Mouse (Mus musculus) c-Kit-positive CD71-negative TER-119-negative erythroid progenitor cells, embryonic 14.5 days (primary cell): ENCODE measurements around the gene Gm45337.
A peak's percentile ranks its signal among the peaks of the same experiment; 100 is the strongest.
"Not testable (repeated sequence)": the region's sequence is repeated elsewhere in the genome, so short reads cannot be mapped to it uniquely, and the experiment has no call there.

Experiments
- DNase-seq: peaks from one replicate; pipeline ENCODE4 v3.0.0-alpha.2; 2013; ENCODE audit warnings: low read depth

Gm45337 gene

DNA sequence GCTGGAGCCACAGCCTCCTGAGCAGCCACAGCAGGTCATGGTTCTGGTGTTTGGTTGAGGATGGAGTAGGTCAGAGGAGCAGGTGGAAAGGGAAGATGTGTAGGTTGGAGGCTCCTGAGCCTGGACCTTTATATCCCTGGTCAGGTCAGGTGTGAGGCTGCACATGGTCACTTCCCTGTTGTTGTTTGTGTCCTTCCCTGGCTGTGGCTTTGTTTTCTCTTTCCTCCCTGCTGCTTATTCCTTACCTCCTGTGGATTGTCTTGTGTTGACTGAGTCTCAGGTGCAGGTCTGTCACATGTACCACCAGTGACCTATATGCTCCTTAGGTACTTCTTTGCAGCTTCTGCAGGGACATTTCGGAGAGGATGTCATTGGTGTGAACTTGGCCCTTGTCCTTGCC is at the start of gene Gm45337:
Gm45337 (minus strand) TSS at position 101 of the 400 bp plus-strand sequence.
- no peak for DNase-seq

DNA sequence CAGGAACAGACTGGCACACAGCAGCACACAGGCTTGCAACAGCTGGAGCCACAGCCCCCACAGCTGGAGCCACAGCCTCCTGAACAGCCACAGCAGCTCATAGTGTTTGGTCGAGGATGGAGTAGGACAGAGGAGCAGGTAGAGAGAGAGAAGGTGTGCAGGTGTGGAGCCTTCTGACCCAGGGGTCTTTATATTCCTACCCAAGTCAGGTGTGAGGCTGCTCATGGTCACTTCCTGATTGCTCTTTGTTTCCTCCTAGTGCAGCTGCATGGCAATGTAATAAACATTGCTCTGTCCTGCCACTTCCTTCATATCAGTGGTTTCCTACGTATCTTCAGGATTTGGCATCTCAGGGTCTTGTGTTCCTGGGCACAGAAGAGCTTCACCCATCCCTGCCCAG is 45.9 kb upstream of the Gm45337 start, which contains the start of gene Gm10153:
Gm10153 (minus strand) TSS at position 101 of the 400 bp plus-strand sequence.
- no peak for DNase-seq

DNA sequence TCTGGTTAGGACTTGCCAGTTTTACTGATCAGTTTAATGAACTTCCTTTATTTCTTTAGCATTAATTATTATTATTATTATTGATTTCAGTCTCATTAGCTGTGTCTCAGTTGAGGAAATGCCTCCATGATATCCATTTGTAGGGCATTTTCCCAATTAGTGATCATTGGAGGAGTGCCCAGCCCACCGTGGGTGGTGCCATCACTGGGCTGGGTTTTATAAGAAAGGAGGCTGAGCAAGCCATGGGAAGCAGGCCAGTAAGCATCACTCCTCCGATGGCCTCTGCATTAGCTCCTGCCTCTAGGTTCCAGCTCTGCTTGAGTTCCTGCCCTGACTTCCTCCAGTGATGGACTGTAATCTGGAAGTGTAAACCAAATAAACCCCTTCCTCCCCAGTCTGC is 43.7 kb upstream of the Gm45337 start:
- DNase-seq, result no peak

DNA sequence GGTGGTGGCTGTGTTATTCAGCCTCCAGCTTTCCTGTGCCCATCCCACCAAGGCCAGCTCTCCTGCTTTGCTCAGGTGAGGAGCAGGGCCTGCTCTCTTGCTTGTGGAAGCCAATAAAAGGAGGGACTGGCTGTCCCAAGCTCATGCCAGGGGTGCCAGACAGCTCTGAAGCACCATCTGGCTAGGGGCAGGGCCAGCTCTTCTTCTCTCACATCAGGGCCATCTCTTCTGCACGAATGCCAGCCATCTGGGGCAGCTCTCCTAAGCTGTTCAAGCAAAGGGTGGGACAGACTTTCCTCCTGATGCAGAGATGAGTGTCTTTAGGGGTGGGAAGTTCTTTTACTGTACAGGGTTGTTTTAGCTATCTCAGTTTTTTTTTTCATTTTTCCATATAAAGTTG is 36.6 kb upstream of the Gm45337 start:
- no peak for DNase-seq

DNA sequence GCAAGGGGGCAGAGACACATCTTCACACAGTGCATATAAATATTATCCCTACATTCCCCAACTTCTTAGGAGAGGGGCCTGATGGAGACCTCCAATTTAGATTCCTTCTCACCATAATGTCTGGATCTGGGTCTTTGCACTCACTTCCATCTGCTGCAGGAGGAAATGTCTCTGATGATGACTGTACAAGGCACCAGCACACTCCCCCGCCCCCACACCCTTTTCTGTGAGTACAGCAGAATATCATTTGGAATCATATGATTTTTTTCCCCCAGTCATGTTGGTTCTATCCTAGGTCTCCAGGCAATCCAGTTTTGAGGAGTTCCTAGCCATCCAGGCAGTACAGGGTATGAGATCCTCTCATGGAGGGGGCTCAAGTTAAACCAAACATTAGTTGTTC is 34.3 kb upstream of the Gm45337 start:
- DNase-seq, result no peak

DNA sequence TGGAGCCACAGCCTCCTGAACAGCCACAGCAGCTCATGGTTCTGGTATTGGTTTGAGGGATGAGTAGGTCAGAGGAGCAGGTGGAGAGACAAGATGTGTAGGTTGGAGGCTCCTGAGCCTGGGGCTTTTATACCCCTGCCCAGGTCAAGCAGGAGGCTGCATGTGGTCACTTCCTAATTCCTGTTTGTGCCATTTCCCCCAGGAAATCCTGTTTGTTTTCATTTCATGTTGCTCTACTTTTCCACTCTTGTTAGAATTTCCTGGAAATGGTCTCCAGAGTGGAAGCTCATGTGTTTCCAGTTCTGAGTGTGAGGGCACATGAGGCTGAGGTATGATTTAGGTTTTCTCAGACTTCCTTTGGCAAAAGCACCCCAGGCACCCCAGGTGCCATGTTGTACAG is 31.5 kb upstream of the Gm45337 start, which contains the start of gene Krtap5-2:
Krtap5-2 (minus strand) TSS at position 101 of the 400 bp plus-strand sequence.
- DNase-seq, result not testable (repeated sequence)

DNA sequence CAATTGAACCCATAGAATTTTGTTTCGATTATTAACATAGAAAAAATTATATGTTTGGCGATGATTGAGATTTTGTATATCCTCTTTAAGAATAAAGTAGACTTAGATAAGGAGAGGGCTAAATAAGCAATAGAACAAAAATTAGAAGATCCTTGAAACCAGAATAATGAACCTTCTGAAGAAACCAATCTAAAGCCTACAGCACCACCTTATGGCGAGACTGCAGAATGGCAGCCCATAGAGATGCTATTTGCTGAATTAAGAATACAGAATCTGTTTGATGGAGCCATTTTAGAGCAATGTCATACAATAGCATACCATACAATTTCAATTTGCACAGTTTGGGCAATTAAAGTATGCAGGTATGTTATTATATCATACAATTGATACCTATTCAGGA is 25.4 kb upstream of the Gm45337 start:
- DNase-seq, result peak; percentile 23

DNA sequence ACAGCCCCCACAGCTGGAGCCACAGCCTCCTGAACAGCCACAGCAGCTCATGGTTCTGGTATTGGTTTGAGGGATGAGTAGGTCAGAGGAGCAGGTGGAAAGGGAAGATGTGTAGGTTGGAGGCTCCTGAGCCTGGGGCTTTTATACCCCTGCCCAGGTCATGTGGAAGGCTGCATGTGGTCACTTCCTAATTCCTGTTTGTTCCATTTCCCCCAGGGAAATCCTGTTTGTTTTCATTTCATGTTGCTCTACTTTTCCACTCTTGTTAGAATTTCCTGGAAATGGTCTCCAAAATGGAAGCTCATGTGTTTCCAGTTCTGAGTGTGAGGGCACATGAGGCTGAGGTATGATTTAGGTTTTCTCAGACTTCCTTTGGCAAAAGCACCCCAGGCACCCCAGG is 21.2 kb upstream of the Gm45337 start, which contains the start of gene Gm4553:
Gm4553 (minus strand) TSS at position 101 of the 400 bp plus-strand sequence.
- DNase-seq, result not testable (repeated sequence)

DNA sequence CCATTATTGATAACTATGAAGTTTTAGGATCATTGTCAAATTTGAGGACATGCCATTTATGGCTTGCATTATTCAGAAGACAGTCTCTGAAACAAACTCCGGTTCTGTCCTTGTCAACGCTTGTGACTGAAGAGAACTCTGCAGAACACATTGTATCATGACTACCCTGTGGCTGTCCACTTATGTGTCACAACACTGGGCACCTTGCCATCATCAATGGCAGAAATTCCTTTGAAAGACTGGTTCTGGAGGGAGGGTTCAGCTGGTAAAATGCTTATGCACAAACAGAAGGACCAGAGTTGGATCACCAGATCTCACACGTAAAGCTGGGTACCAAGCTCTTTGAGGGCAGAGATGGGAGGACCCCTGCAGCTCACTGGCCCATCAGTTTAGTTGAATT is 15.0 kb upstream of the Gm45337 start:
- DNase-seq, result no peak

DNA sequence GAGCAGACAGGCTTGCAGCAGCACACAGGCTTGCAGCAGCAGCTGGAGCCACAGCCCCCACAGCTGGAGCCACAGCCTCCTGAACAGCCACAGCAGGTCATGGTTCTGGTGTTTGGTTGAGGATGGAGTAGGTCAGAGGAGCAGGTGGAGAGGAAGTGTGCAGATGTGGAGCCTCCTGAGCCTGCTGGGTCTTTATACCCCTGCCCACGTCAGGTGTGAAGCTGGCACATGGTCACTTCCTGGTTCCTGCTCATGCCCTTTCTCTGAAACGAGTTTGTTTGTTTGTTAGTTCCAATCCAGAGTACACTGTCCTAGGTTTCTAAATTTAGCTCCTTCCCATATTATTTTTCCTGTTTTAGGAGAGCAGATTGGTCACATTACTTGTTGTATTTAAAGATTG is 12.6 kb upstream of the Gm45337 start, which contains the start of gene Gm29735:
Gm29735 (minus strand) TSS at position 101 of the 400 bp plus-strand sequence.
- DNase-seq, result not testable (repeated sequence)

DNA sequence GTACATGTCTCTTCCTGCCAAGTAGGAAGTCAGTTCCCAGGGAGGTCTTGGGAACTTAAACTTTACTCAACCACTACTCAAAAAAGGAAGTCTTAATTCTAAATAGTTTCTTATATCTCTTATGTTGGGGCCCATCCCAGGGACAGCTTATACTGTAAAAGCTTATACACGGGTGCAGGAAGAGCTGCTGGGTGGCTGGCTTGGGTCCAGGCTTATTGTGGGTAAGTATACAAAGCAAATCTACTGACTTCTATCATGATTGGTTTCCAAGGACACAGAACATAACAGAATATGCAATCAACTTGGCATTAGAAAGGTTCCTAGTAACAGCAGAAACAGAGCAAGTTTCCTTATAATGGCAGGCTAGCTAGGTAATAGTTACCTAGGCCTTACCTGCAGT is 10.9 kb upstream of the Gm45337 start:
- DNase-seq, result no peak

DNA sequence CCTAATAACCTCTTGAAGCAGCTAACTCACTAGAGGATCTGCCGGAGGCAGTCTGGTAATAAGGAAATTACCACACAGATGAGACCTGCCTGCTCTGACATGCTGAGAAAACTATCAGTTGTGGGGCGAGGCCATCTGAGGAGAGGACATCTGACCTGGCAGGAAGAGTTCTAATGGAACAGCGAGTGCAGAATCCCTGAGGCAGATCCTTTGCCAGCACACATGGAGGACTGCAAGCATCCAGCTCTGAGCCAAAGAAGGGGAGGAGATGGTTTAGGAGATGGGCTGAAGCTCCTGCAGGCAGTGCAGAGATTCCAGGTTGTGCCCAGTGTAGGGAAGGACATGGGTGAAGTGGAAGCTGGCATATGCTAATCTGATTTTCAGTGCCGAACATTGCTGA is 7.8 kb upstream of the Gm45337 start:
- no peak for DNase-seq

DNA sequence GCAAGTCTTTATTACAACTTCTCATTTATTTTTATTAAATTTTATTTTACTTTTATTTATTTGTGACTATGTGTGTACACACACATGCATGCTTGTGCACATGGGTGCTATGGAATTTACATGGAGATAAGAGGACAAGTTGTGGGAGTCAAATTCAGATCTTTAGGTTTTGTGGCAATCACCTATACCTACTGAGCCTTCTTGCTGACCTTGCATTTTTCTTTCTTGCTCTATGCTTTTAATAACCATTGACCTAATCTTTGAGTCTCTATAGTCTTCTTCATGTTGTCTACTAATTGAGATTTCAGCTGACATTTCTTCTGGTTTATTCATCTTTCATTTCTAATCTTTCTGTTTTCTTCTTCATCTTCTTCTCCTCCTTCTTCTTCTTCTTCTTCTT is 4.2 kb upstream of the Gm45337 start:
- DNase-seq, result no peak

DNA sequence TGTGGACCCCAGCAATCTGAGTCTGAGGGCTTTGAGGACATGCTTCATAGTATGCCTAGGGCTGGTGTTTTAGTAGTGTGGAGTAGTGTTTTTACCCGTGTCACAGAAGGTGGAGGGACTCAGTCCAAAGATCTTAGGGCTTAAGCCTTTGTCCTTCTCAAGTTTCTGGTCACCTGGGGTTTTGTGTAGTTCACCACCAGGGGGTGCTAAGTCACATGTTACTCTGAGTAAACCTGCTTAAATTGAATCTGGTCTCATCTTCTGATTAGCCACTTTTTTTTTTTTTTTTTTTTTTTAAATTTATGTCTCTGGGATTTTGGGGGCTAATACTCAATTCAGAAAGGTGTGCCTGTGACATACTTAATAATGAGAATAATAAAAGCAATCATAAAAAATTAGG is 1.6 kb upstream of the Gm45337 start:
- peak; percentile 38 for DNase-seq

DNA sequence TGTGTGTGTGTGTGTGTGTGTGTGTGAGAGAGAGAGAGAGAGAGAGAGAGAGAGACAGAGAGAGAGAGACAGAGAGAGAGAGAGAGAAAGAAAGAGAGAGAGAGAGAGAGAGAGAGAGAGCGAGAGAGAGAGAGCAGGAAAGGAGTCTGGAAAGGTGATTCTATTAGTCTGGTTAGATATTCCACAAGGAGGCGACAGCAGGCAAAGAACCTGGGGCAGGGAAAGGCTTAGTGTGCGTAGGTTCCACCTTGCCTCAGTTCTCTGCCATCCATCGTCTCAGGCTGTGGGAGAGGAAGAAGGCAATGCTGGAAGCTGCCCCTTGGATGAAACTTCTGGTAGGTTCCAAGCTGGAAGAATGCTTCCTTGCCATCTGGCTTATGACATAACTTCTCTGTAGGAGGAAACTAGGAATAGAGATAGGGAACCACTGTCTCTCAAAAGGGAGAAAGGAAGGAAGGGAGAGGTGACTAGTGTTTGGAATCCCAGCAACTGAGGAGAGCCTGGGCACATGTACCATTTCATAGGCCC is 1.1 kb upstream of the Gm45337 start:
- no peak for DNase-seq

DNA sequence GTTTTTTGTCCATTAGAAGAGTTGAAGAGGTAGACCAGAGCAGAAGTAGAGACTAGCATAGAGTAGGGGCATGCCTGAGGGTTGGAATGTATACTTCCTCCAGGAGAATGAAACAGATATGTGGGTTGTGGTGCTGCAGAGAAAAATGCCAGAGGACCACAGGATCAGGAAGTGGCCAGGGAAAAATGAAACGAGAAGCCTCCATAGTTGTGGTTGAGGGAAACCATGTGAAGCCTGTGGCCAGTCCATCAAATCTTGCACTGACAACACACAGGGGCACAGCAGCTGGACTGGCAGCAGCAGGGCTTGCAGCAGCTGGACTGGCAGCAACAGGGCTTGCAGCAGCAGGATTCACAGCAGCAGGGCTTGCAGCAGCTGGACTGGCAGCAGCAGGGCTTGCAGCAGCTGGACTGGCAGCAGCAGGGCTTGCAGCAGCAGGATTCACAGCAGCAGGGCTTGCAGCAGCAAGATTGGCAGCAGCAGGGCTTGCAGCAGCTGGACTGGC is 849 bp downstream of the Gm45337 start:
- DNase-seq, result not testable (repeated sequence)

DNA sequence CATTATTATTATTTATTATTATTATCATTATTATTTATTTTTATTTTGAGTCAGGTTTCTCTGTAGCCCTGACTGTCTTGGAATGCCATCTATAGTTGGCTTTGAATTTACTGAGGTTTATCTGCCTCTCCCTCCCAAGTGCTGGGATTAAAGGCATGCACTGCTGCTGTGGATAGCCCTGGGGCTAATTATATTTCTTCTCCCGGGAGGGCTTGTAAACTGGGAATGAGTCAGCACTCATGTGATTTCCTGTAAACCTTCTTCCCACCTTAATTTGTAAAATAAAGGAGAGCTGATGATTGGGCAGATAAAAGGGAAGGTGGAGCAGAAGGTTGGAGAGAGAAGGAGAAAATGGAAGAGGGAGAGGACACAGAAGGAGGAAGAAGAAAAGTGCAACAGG is 3.7 kb downstream of the Gm45337 start:
- no peak for DNase-seq

DNA sequence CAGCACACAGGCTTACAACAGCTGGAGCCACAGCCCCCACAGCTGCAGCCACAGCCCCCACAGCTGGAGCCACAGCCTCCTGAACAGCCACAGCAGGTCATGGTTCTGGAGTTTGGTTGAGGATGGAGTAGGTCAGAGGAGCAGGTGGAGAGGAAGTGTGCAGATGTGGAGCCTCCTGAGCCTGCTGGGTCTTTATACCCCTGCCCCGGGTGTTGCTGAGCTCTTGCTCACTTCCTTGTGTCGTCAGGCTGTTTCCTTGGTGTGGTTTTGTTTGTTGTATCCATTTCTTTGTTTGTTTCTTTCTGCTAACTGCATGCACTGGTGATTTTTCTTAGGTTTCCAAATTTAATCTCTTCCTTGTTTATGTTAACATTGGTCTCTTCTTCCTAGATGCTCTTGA is 8.5 kb downstream of the Gm45337 start, which contains the start of gene Gm39115:
Gm39115 (minus strand) TSS at position 101 of the 400 bp plus-strand sequence.
- DNase-seq, result not testable (repeated sequence)

DNA sequence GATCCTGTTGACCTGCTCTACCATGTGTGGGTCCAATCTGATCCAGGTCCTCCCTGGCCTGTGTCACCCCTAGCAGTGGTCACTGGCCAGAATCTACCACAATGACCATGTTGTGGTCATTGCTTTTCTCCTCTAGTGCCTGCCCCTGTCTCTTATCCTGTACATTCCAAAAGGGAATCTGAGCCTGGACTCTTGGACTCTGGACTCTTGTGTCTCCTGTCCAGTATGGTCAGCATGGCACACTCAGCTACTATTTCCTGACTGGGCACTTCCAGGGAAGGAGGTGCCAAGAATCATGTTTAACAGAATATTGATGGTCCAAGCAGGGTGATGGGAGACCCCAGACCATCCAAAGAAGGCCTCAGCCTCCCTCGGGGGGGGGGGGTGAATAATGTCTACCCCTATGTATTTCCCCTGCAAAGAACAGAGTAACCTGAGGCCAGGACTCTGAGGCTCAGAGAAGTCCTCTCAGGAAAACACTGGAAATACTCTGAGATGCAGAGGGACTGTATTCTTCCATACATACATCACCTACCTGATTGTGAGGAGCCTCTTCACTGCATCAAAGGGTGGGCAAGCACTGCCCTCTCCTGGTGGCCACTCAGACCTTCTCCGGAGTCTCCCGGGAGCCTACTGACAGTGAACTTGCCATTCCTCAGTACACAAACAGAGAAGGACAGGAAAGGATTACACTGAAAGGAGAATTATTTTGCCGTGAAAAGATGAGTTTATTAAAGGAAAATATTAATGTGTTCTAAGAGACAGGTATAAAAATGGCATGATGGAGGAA is 10.0 kb downstream of the Gm45337 start:
- DNase-seq, result no peak

DNA sequence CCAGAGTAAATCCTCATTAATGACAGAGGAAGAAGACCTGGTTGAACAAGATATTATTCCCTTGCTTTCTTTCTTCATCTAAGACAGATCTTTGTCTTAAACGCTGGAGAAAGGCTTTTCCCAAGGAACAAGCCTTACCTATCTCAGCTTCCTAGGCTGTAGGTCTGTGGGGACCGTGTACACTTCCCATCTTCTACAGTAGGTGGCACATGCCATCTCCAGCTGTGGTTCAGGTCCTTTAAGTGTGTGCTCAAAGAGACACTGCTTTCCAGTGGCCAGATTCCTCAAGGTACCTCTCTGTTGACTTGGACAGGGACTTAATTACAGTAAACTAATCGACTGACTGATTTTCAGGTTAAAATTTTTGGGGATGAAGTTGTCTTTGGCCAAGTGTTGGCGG is 15.6 kb downstream of the Gm45337 start:
- DNase-seq, result no peak

DNA sequence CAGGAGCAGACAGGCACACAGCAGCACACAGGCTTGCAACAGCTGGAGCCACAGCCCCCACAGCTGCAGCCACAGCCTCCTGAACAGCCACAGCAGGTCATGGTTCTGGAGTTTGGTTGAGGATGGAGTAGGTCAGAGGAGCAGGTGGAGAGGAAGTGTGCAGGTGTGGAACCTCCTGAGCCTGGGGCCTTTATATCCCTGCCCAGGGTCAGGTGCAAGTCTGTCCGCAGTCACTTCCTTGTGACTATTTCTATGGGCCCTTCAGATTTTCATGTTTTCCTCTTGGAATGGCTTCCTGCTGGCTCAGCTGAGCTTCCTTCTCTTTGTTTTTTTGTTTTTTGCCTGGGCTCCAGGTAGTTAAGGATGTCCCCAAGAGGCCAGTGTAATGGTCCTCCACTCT is 23.8 kb downstream of the Gm45337 start, which contains the start of gene Gm45618:
Gm45618 (minus strand) TSS at position 101 of the 400 bp plus-strand sequence.
- DNase-seq, result not testable (repeated sequence)

DNA sequence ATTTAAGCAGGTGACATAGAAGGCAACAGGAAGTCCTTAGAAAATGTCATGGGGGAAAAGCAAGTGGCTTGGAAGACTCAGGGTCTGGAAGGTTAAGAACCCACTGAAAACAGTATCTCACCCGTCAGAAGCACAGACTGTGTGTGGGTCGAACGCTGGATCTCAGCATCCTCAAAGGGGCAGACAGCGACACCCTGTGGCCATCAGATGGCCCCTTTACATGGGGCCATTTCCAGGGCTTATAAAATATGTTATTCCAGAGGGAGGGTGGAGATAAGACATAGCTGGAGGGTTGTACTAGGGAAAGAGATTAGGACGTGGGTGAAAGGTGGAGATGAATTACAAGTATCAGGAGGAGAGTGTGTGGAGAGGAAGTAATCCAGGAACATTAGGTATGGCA is 24.8 kb downstream of the Gm45337 start:
- DNase-seq, result no peak

DNA sequence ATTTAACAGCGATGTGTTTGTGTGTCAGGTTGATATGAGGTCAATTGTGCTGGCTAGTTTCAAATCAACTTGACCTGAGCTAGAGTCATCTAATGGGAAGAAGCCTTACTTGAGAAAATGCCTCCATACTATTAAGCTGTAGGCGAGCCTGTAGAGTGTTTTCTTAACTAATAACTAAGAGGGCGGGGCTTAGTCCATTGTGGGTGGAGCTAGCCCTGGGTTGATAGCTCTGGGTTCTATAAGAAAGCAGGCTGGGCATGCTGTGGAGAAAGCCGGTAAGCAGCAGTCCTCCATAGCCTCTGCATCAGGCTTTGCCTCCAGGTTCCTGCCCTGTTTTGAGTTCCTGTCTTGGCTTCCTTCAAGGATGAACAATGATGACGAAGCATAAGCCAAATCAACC is 39.7 kb downstream of the Gm45337 start:
- no peak for DNase-seq
